Mouse (Mus musculus): Measurements from ENCODE around the gene Hcn1. TPM values are rescaled to one million over a fixed set of nuclear protein-coding genes. Genes with fewer than 3 reads are reported as not detected.

Gene Hcn1
- polyA plus RNA-seq, 1 experiment from 2014 or later = 0.04 TPM

DNA sequence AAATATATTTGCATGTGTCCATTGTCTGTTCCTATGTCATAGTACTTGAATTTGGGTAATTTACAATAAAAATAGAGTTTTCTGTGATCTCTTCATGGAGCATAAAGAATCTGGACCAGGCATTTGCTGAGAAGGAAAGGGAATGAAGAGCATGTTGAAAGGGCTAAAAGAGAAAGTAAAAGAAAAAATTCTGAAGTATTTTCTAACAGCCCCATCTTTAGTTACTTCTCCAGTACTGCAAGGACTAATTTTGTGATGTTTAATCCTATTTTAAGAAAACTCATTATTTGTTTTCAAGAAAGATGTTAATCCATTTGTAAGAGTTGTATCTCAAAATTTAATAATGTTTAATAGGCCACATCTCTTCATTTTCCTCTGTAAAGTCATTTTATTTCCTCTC lies 198.9 kb downstream of the Hcn1 start:
- Histone ChIP-seq H3K9me3 (ENCODE audit: control insufficient read depth, low read length) (no peaks in the 10 kb centered on the region), H3K4me2 (no peak overlapping the region), H3K27me3 (replicated peaks; ENCODE audit: control insufficient read depth, insufficient read depth, low read length) (no peaks in the 10 kb centered on the region), H3K4me3 (ENCODE audit: low read depth, low read length) (no peak overlapping the region), H3K27ac (ENCODE audit: low read depth, low read length) (no peak overlapping the region), H3K36me3 (ENCODE audit: control insufficient read depth, insufficient read depth, low read length) (no peaks in the 10 kb centered on the region), H3K9ac (ENCODE audit: low read depth, low read length) (no peak overlapping the region), H3K4me1 (replicated peaks; ENCODE audit: control insufficient read depth, insufficient read depth, low read length) (no peaks in the 10 kb centered on the region)
- no peak for ATAC-seq (replicated peaks; ENCODE audit: low FRiP score)
- no peak for DNase-seq (ENCODE audit: low spot score)

- Histone ChIP-seq H3K27me3 (replicated peaks; ENCODE audit: control insufficient read depth, insufficient read depth, low read length) (no peaks in the 10 kb centered on the region), H3K27ac (ENCODE audit: low read depth, low read length) (no peak overlapping the region), H3K9ac (ENCODE audit: low read depth, low read length) (no peak overlapping the region), H3K4me3 (ENCODE audit: low read depth, low read length) (no peak overlapping the region), H3K36me3 (ENCODE audit: control insufficient read depth, insufficient read depth, low read length) (no peaks in the 10 kb centered on the region), H3K4me1 (replicated peaks; ENCODE audit: control insufficient read depth, insufficient read depth, low read length) (no peaks in the 10 kb centered on the region), H3K4me2 (no peak overlapping the region), H3K9me3 (ENCODE audit: control insufficient read depth, low read length) (no peaks in the 10 kb centered on the region)
- 79% methylated on average over 5 of the region's 5 CpGs for WGBS
- ATAC-seq (replicated peaks; ENCODE audit: low FRiP score) (no peak), DNase-seq (ENCODE audit: low spot score) (no peak)
These were observed 225.5 kb downstream of the Hcn1 start for GRCm38 (mm10) chr13:117827628-117828027.

DNA sequence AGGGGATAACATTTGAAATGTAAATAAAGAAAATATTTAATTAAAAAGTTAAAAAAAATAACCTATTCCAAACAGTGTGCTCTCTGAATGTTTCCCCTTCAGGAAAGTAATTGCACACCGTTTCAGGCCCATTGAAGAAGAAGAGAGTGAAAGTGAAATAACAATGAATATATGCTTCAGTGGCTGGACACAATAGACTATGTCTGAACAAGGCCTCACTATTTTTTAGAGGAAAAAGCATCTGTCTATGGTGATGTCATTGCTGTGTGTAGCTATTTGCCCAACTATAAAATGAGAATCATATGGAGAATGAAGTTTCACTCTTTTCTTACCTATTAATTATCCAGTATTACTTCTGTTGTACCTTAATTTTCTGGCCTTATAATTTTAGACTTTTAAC lies 234.5 kb downstream of the Hcn1 start:
- no peaks in the 10 kb centered on the region for H3K36me3 ChIP-seq (ENCODE audit: control insufficient read depth, insufficient read depth, low read length)
- no peaks in the 10 kb centered on the region for H3K27me3 ChIP-seq (replicated peaks; ENCODE audit: control insufficient read depth, insufficient read depth, low read length)
- ATAC-seq (replicated peaks; ENCODE audit: low FRiP score) = no peak
- no peaks in the 10 kb centered on the region for H3K9me3 ChIP-seq (ENCODE audit: control insufficient read depth, low read length)
- H3K9ac ChIP-seq (ENCODE audit: low read depth, low read length) = no peak overlapping the region
- WGBS = 77% methylated on average over 1 of the region's 1 CpGs
- DNase-seq (ENCODE audit: low spot score) = no peak
- no peak overlapping the region for H3K4me2 ChIP-seq
- H3K27ac ChIP-seq (ENCODE audit: low read depth, low read length) = no peak overlapping the region
- H3K4me3 ChIP-seq (ENCODE audit: low read depth, low read length) = no peak overlapping the region
- H3K4me1 ChIP-seq (replicated peaks; ENCODE audit: control insufficient read depth, insufficient read depth, low read length) = no peaks in the 10 kb centered on the region

DNA sequence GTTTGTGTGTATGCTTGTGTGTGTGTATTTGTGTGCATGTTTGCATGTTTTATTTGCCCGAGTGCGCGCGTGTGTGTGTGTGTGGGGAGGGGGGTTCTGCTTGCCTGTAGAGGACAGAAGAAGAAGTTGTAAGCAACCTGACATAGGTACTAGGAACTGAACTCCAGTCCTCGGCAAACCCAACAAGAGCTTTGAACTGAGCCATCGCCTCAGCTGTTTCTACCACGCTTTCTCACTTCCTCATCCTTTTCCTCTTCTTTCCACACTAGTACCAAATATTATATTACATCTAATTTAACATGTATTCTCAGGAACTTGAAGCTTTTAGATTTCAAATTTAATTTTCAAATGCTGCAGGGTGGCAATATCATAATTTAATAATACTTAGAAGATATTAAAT lies 236.1 kb downstream of the Hcn1 start:
- no peaks in the 10 kb centered on the region for H3K9me3 ChIP-seq (ENCODE audit: control insufficient read depth, low read length)
- no peak overlapping the region for H3K27ac ChIP-seq (ENCODE audit: low read depth, low read length)

GRCm38 (mm10) chr13:117842366-117842765 lies 240.2 kb downstream of the Hcn1 start:
- Histone ChIP-seq H3K9ac (ENCODE audit: low read depth, low read length) (no peak overlapping the region), H3K27me3 (replicated peaks; ENCODE audit: control insufficient read depth, insufficient read depth, low read length) (no peaks in the 10 kb centered on the region), H3K4me2 (no peak overlapping the region), H3K9me3 (ENCODE audit: control insufficient read depth, low read length) (no peaks in the 10 kb centered on the region), H3K4me3 (ENCODE audit: low read depth, low read length) (no peak overlapping the region), H3K4me1 (replicated peaks; ENCODE audit: control insufficient read depth, insufficient read depth, low read length) (no peaks in the 10 kb centered on the region), H3K27ac (ENCODE audit: low read depth, low read length) (no peak overlapping the region), H3K36me3 (ENCODE audit: control insufficient read depth, insufficient read depth, low read length) (no peaks in the 10 kb centered on the region)
- DNase-seq (ENCODE audit: low spot score) (no peak), ATAC-seq (replicated peaks; ENCODE audit: low FRiP score) (no peak)

More for the DNA sequence above, 236.1 kb downstream of the Hcn1 start:
- WGBS = 81% methylated on average over 7 of the region's 7 CpGs
- Histone ChIP-seq H3K27me3 (replicated peaks; ENCODE audit: control insufficient read depth, insufficient read depth, low read length) (no peaks in the 10 kb centered on the region), H3K36me3 (ENCODE audit: control insufficient read depth, insufficient read depth, low read length) (no peaks in the 10 kb centered on the region), H3K4me3 (ENCODE audit: low read depth, low read length) (no peak overlapping the region), H3K4me1 (replicated peaks; ENCODE audit: control insufficient read depth, insufficient read depth, low read length) (no peaks in the 10 kb centered on the region), H3K4me2 (no peak overlapping the region), H3K9ac (ENCODE audit: low read depth, low read length) (no peak overlapping the region)
- DNase-seq (ENCODE audit: low spot score) (no peak), ATAC-seq (replicated peaks; ENCODE audit: low FRiP score) (no peak)

DNA sequence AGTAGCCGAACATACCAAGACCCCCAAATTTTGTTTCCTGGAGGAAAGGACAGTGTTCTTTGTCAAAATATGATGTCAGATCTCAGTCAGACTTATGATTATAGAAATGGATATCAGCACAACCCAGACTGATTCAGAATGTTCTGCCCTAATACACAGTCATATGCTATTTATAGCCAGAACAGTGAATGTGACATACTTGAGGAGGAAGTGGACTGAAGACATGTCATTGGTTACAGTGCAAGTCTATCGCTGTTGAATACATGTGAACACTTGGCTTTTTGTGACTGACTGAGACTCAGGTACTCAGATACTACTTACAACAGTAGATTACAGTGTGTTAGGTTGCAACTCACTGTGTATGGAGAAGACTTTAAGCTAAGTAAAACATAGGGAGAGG lies 245.2 kb downstream of the Hcn1 start:
- no peak for ATAC-seq (replicated peaks; ENCODE audit: low FRiP score)
- WGBS = 84% methylated on average over 2 of the region's 2 CpGs

DNA sequence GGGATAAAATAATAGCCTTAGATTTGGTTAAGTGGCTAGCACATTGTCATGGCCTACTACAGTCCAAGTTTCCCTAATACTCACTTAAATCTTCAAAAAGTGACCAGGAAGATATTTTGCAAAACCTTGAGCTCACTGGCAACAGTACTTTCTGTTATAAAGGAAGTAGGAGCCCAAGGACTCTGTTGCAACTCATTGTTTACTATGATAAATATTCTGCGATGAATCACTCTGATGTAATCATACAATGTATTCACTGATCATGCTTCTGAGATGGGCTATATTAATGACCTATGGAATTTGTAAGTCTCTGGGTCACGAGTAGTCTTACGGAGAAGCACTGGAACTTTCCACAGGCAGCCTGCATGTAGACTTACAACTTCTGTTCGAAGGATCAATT lies 246.6 kb downstream of the Hcn1 start:
- H3K27me3 ChIP-seq (replicated peaks; ENCODE audit: control insufficient read depth, insufficient read depth, low read length) = no peaks in the 10 kb centered on the region
- no peaks in the 10 kb centered on the region for H3K4me1 ChIP-seq (replicated peaks; ENCODE audit: control insufficient read depth, insufficient read depth, low read length)
- H3K36me3 ChIP-seq (ENCODE audit: control insufficient read depth, insufficient read depth, low read length) = no peaks in the 10 kb centered on the region
- no peak overlapping the region for H3K27ac ChIP-seq (ENCODE audit: low read depth, low read length)
- no peak overlapping the region for H3K4me3 ChIP-seq (ENCODE audit: low read depth, low read length)
- no peak for DNase-seq (ENCODE audit: low spot score)
- no peak overlapping the region for H3K4me2 ChIP-seq
- no peaks in the 10 kb centered on the region for H3K9me3 ChIP-seq (ENCODE audit: control insufficient read depth, low read length)
- H3K9ac ChIP-seq (ENCODE audit: low read depth, low read length) = no peak overlapping the region
- WGBS = 89% methylated on average over 4 of the region's 4 CpGs
- no peak for ATAC-seq (replicated peaks; ENCODE audit: low FRiP score)

More for the DNA sequence above, 245.2 kb downstream of the Hcn1 start:
- H3K36me3 ChIP-seq (ENCODE audit: control insufficient read depth, insufficient read depth, low read length) = no peaks in the 10 kb centered on the region
- no peak for DNase-seq (ENCODE audit: low spot score)
- no peak overlapping the region for H3K4me3 ChIP-seq (ENCODE audit: low read depth, low read length)
- no peaks in the 10 kb centered on the region for H3K4me1 ChIP-seq (replicated peaks; ENCODE audit: control insufficient read depth, insufficient read depth, low read length)
- no peak overlapping the region for H3K4me2 ChIP-seq
- H3K9ac ChIP-seq (ENCODE audit: low read depth, low read length) = no peak overlapping the region
- H3K27ac ChIP-seq (ENCODE audit: low read depth, low read length) = no peak overlapping the region
- no peaks in the 10 kb centered on the region for H3K9me3 ChIP-seq (ENCODE audit: control insufficient read depth, low read length)
- no peaks in the 10 kb centered on the region for H3K27me3 ChIP-seq (replicated peaks; ENCODE audit: control insufficient read depth, insufficient read depth, low read length)

DNA sequence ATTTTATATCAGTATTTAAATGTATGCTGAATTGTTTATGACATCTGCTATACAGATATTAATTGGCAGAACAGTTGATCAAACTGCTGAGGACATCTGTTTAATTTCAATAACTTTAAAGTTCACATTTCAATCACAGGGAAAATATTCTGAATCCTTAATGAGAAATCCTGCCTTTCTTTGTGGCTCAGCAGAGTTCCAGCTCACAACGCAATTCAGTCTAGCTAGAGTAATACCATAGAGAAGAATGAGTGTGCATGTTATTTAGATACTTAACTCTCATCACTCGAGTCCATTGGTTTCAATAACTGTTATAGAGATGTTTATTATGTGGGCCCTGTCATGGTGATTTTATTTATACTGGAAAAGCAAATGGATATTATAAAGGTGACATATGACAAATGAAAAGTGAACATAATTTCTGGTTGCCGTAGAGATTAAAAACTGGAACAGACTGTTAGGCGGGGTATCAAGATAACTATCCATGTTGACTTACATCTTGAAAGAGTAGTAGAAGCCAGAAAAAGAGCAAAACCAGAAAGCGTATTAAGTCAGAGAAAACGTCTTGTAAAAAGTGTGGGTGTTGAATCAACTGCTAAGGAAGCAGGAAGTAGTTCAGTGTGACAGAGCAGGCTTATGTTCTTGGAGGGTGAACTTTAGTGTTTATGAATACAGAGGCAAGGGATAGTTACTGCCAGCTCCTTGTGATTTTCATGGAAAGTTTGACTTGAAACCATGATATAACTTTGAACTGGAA lies 250.0 kb downstream of the Hcn1 start:
- DNase-seq (ENCODE audit: low spot score) = no peak
- WGBS = 74% methylated on average over 6 of the region's 6 CpGs
- no peaks in the 10 kb centered on the region for H3K36me3 ChIP-seq (ENCODE audit: control insufficient read depth, insufficient read depth, low read length)
- H3K4me1 ChIP-seq (replicated peaks; ENCODE audit: control insufficient read depth, insufficient read depth, low read length) = no peaks in the 10 kb centered on the region
- H3K27ac ChIP-seq (ENCODE audit: low read depth, low read length) = no peak overlapping the region
- no peak for ATAC-seq (replicated peaks; ENCODE audit: low FRiP score)
- no peaks in the 10 kb centered on the region for H3K9me3 ChIP-seq (ENCODE audit: control insufficient read depth, low read length)
- no peaks in the 10 kb centered on the region for H3K27me3 ChIP-seq (replicated peaks; ENCODE audit: control insufficient read depth, insufficient read depth, low read length)
- H3K4me2 ChIP-seq = no peak overlapping the region
- no peak overlapping the region for H3K4me3 ChIP-seq (ENCODE audit: low read depth, low read length)
- no peak overlapping the region for H3K9ac ChIP-seq (ENCODE audit: low read depth, low read length)

- Histone ChIP-seq H3K9me3 (ENCODE audit: control insufficient read depth, low read length) (no peaks in the 10 kb centered on the region), H3K4me3 (ENCODE audit: low read depth, low read length) (no peak overlapping the region), H3K36me3 (ENCODE audit: control insufficient read depth, insufficient read depth, low read length) (no peaks in the 10 kb centered on the region), H3K4me2 (no peak overlapping the region), H3K27me3 (replicated peaks; ENCODE audit: control insufficient read depth, insufficient read depth, low read length) (no peaks in the 10 kb centered on the region), H3K4me1 (replicated peaks; ENCODE audit: control insufficient read depth, insufficient read depth, low read length) (no peaks in the 10 kb centered on the region), H3K27ac (ENCODE audit: low read depth, low read length) (no peak overlapping the region), H3K9ac (ENCODE audit: low read depth, low read length) (no peak overlapping the region)
- no peak for DNase-seq (ENCODE audit: low spot score)
- ATAC-seq (replicated peaks; ENCODE audit: low FRiP score) = no peak
- 77% methylated on average over 2 of the region's 2 CpGs for WGBS
These were observed 250.6 kb downstream of the Hcn1 start for GRCm38 (mm10) chr13:117852711-117853051.

Data from liver, embryonic 11.5 days (tissue).